Mouse (Mus musculus) ES-Bruce4 (cell line): ENCODE measurements around the gene Lipt2. TPM values are rescaled to one million over a fixed set of nuclear protein-coding genes. Genes with fewer than 3 reads are reported as not detected.

Experiments
- H3K27ac ChIP-seq: 2 replicates; pipeline ENCODE4 v1.5.1; 2012; ENCODE audit warnings: low read length, inconsistent platforms; ENCODE audit not compliant: insufficient read depth
- H3K27me3 ChIP-seq: 2 replicates; pipeline ENCODE4 v1.6.1; 2012; ENCODE audit warnings: mild to moderate bottlenecking, low read length, inconsistent platforms; ENCODE audit not compliant: control insufficient read depth, poor library complexity, insufficient read depth, severe bottlenecking
- H3K36me3 ChIP-seq: 2 replicates; pipeline ENCODE4 v1.6.1; 2012; ENCODE audit warnings: inconsistent platforms, mild to moderate bottlenecking, low read length, moderate library complexity; ENCODE audit not compliant: control insufficient read depth, poor library complexity, insufficient read depth, severe bottlenecking
- H3K4me1 ChIP-seq: one replicate; pipeline ENCODE4 v1.8.1; 2011; ENCODE audit warnings: low read length; ENCODE audit not compliant: control insufficient read depth, insufficient read depth
- H3K4me3 ChIP-seq: 2 replicates; pipeline ENCODE4 v1.5.1; 2011; ENCODE audit warnings: low read depth, mild to moderate bottlenecking, low read length
- H3K9ac ChIP-seq: 2 replicates; pipeline ENCODE4 v1.6.1; 2012; ENCODE audit warnings: low read depth, mild to moderate bottlenecking, inconsistent platforms; ENCODE audit not compliant: poor library complexity, severe bottlenecking
- H3K9me3 ChIP-seq: replicated peaks from 2 replicates; pipeline ENCODE4 v1.6.1; 2012; ENCODE audit warnings: mild to moderate bottlenecking, low read length, inconsistent platforms; ENCODE audit not compliant: control insufficient read depth, poor library complexity, insufficient read depth, severe bottlenecking
- CTCF ChIP-seq: IDR thresholded peaks from one replicate; pipeline ENCODE4 v1.8.1; 2011; ENCODE audit warnings: low read depth, low read length
- EP300 ChIP-seq: IDR thresholded peaks from 2 replicates; pipeline ENCODE4 v1.6.1; 2011; ENCODE audit warnings: low read depth, low read length; ENCODE audit not compliant: insufficient read depth
- POLR2A ChIP-seq: IDR thresholded peaks from one replicate; pipeline ENCODE4 v1.8.1; 2011; ENCODE audit warnings: low read length; ENCODE audit not compliant: insufficient read depth
- polyA plus RNA-seq: library from polyadenylated mRNA; stranded (reverse); fragments of >200 nt; gene quantifications from 2 replicates; pipeline ENCODE4 v1.2.4, GENCODE M21; 2011; ENCODE audit warnings: low read depth; ENCODE audit not compliant: missing spikeins, insufficient read depth, insufficient read length

The Lipt2 gene
- polyA plus RNA-seq, 1 experiment = 7.6 TPM

DNA sequence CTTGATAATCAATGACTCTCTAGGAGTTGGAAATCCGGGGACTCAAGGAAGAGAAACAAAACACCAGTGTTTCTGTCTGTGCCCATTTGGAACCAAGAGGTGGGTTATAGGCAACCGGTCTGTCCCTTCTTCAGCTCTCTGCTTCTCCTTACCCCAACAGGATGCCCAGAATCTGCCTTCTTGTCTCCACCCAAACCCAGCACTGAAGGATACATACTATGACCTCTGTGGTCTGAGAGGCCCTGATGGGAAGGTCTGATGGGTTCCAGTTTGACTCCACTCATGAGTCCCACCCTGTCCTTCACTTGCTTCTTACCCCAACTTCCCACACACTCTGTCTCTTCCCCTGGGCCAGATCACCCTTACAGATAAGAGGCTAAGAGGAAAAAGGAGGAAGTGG, 22.1 kb downstream of the Lipt2 start:
- Histone ChIP-seq H3K9ac (no peak overlapping the region), H3K27ac (no peak overlapping the region), H3K4me1 (no peaks in the 10 kb centered on the region), H3K27me3 (peaks cover 1% of the 10 kb centered on the region; the same call in 1 of the 2 replicates), H3K4me3 (no peak overlapping the region), H3K36me3 (no peaks in the 10 kb centered on the region), H3K9me3 (no peaks in the 10 kb centered on the region)
- TF ChIP-seq EP300 = no peak
- no peak for TF ChIP-seq POLR2A
- no peak for TF ChIP-seq CTCF

- TF ChIP-seq POLR2A = no peak
- no peak for TF ChIP-seq CTCF
- no peak for TF ChIP-seq EP300
- Histone ChIP-seq H3K27ac (no peak overlapping the region), H3K9ac (no peak overlapping the region), H3K4me1 (no peaks in the 10 kb centered on the region), H3K36me3 (no peaks in the 10 kb centered on the region), H3K27me3 (peaks cover 1% of the 10 kb centered on the region; the same call in 1 of the 2 replicates), H3K4me3 (no peak overlapping the region), H3K9me3 (no peaks in the 10 kb centered on the region)
Measured at GRCm38 (mm10) chr7:100181614-100182013, 22.5 kb downstream of the Lipt2 start.

DNA sequence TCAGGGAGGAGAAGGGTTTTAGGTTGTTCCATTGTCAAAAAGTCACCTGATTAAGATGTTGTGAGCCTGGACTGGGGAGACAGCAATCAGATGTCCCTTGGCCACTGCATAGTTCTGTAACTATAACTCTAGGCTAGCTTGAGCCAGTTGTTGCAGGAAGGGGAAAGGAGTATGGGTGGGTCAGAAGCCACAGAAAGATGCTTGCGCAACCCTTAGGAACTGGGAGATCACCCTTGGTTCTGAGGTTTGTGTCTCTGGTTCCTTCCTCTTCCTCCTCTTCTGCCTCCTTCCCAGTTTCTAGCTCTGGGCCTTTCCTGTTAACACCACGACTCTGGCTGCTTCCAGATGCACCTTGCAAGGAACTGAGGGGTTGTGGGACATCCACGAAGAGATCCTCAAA, 23.3 kb downstream of the Lipt2 start:
- Histone ChIP-seq H3K36me3 (no peaks in the 10 kb centered on the region), H3K4me3 (no peak overlapping the region), H3K27ac (no peak overlapping the region), H3K9me3 (no peaks in the 10 kb centered on the region), H3K27me3 (peaks cover 1% of the 10 kb centered on the region; the same call in 1 of the 2 replicates), H3K4me1 (no peaks in the 10 kb centered on the region), H3K9ac (no peak overlapping the region)
- no peak for TF ChIP-seq POLR2A
- no peak for TF ChIP-seq EP300
- no peak for TF ChIP-seq CTCF

DNA sequence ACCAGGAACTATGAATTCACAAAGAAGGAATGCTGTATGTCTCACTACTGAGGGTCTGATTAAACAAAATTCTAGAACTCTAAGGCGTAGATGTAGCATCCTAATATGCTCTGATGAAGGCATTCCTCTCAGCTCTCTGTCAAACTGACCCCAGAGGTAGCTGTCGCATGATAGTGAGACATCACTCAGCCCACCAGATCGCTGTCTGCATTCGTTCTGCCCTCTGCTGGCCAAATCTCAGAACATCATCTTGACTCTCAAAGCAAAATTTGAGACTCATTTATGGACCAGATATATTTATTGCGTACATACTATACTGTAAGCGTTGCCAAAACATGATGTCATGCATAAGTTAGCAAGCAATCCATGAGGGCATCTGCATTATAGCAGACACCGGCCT, 28.5 kb downstream of the Lipt2 start:
- no peaks in the 10 kb centered on the region for H3K9me3 ChIP-seq
- H3K4me3 ChIP-seq = no peak overlapping the region
- no peak overlapping the region for H3K9ac ChIP-seq
- no peaks in the 10 kb centered on the region for H3K4me1 ChIP-seq
- TF ChIP-seq CTCF = peak; percentile 85
- no peak for TF ChIP-seq POLR2A
- H3K36me3 ChIP-seq = no peaks in the 10 kb centered on the region
- no peak overlapping the region for H3K27ac ChIP-seq
- no peaks in the 10 kb centered on the region for H3K27me3 ChIP-seq

- H3K4me3 ChIP-seq = no peak overlapping the region
- no peaks in the 10 kb centered on the region for H3K36me3 ChIP-seq
- H3K27me3 ChIP-seq = no peaks in the 10 kb centered on the region
- no peaks in the 10 kb centered on the region for H3K9me3 ChIP-seq
- no peak for TF ChIP-seq POLR2A
- TF ChIP-seq CTCF = no peak
- TF ChIP-seq EP300 = no peak
- H3K9ac ChIP-seq = no peak overlapping the region
- H3K27ac ChIP-seq = no peak overlapping the region
- no peaks in the 10 kb centered on the region for H3K4me1 ChIP-seq
Measured at GRCm38 (mm10) chr7:100190167-100190566, 31.1 kb downstream of the Lipt2 start.

DNA sequence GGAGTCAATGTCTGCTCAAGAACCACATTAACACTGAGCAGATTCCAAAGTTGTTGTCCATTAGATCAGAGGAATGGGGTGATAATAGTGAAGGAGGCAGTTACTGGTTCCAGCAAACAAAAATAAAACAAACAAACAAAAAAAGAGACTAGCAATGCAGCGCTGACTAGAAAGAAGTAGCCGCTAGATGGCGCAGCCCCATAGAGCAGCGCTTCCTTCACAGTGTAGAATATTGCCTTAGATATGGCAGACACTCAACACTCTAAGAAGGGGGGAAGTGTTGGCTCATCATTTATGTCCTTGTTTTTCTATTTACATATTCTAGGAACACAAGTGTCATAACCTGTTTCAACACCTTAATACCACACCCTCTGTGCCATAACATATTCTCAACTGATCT, 31.7 kb downstream of the Lipt2 start:
- TF ChIP-seq EP300 (no peak), CTCF (peak; percentile 68)
- H3K9me3 ChIP-seq = no peaks in the 10 kb centered on the region
- H3K4me1 ChIP-seq = no peaks in the 10 kb centered on the region
- H3K27ac ChIP-seq = no peak overlapping the region
- H3K4me3 ChIP-seq = no peak overlapping the region
- H3K27me3 ChIP-seq = no peaks in the 10 kb centered on the region
- no peak overlapping the region for H3K9ac ChIP-seq
- no peaks in the 10 kb centered on the region for H3K36me3 ChIP-seq

DNA sequence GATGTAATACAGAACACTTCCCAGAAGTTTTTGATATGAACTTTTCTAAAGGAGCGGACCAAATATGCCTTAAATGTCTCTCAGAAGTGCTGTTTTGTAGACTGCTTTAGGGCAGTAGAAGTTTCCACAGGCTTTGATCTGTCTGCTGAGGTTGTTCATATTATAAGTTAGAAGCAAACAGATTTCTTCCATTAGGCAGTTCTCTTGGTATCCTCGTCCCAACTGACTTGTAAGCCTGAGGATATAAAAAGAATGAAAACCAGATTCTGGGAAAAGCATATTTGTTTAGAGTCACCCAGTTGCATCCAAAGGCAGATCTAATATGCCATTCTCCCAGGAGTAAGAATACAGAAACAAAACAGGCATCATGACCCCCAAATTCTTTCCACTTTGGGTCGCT, 42.1 kb downstream of the Lipt2 start:
- no peak for TF ChIP-seq CTCF
- TF ChIP-seq POLR2A = no peak
- no peak for TF ChIP-seq EP300
- no peak overlapping the region for H3K4me3 ChIP-seq
- no peaks in the 10 kb centered on the region for H3K4me1 ChIP-seq
- no peaks in the 10 kb centered on the region for H3K36me3 ChIP-seq
- no peaks in the 10 kb centered on the region for H3K27me3 ChIP-seq
- H3K9me3 ChIP-seq = no peaks in the 10 kb centered on the region
- H3K27ac ChIP-seq = no peak overlapping the region
- H3K9ac ChIP-seq = no peak overlapping the region
